Comparison of ENCODE assay signal across 11 mouse cellular contexts in the genomic region with DNA sequence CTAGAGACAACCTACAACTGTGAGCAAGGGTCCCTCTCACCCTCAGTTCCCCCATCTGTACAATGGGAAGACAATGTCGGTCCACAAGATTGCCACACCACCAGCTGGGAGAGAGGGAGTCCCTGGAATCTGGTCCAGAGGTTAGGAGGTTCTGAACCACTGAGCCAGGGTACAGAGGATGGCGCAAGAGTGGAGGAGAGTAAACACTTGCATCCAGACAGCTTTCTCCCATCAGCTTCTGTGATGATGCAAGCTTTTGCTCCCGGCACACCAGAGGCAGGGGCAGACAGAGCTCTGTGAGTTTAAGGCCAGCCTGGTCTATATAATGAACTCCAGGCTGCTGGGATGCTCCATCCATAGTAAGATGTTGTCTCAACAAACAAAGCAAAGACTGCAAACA. TPM values are rescaled to one million over a fixed set of nuclear protein-coding genes. Genes with fewer than 3 reads are reported as not detected.
DNase-seq lines count a peak whose midpoint lies in the region; ATAC-seq and TF ChIP-seq lines count a peak whose summit lies in the region.
"Had no signal": no experiment of that assay in that cellular context is flagged by ENCODE, and none has a peak within 500 bp of the region (broad histone marks: within the 10 kb centered on the region; RNA-seq: fewer than 3 reads in every experiment).

No protein-coding gene starts in this region.

- no peak for DNase-seq in hindbrain, postnatal 0 days (ENCODE audit: low spot score)
- no peak for DNase-seq in embryonic facial prominence, embryonic 14.5 days (ENCODE audit: low spot score)
- peak; percentile 27 to 60 for DNase-seq in kidney, postnatal 36 days
- peak; percentile 75 for DNase-seq in lung, postnatal 25 days (ENCODE audit: low spot score)
- DNase-seq in thymus, postnatal 10 days (ENCODE audit: low spot score in 2 of 2) = no peak
- DNase-seq in cerebellum, adult 11 months = no peak
- no peak for DNase-seq in left cerebral cortex, postnatal 14 days (ENCODE audit: low spot score in 2 of 2)

- peaks cover 56% of the 10 kb centered on the region for H3K4me1 ChIP-seq in hindbrain, embryonic 15.5 days (replicated peaks)
- peaks cover 24% of the 10 kb centered on the region for H3K4me1 ChIP-seq in hindbrain, postnatal 0 days (ENCODE audit: insufficient read depth, low read length)
- H3K4me1 ChIP-seq in embryonic facial prominence, embryonic 14.5 days (ENCODE audit: control insufficient read depth, insufficient read depth, low read length) = peaks cover 55% of the 10 kb centered on the region

- H3K9me3 ChIP-seq in hindbrain, embryonic 15.5 days = no peaks in the 10 kb centered on the region
- H3K9me3 ChIP-seq in hindbrain, postnatal 0 days (ENCODE audit: low read length) = no peaks in the 10 kb centered on the region
- no peaks in the 10 kb centered on the region for H3K9me3 ChIP-seq in embryonic facial prominence, embryonic 14.5 days (ENCODE audit: control insufficient read depth, low read length)
- H3K9me3 ChIP-seq: forebrain, embryonic 12.5 days had no signal

- 46% methylated on average over 3 of the region's 3 CpGs for WGBS in hindbrain, embryonic 15.5 days
- 52% methylated on average over 3 of the region's 3 CpGs for WGBS in hindbrain, postnatal 0 days
- 28% methylated on average over 3 of the region's 3 CpGs for WGBS in embryonic facial prominence, embryonic 14.5 days

- TF ChIP-seq CTCF in hindbrain, postnatal 0 days (IDR thresholded peaks at IDR 0.05; ENCODE audit: low read depth) = no peak

- no peak overlapping the region for H3K4me2 ChIP-seq in hindbrain, embryonic 15.5 days
- H3K4me2 ChIP-seq in hindbrain, postnatal 0 days (ENCODE audit: low read depth, low read length) = no peak overlapping the region
- 0 out of 2 replicates have a peak overlapping the region, but pooled peaks have one; percentile 20 for H3K4me2 ChIP-seq in embryonic facial prominence, embryonic 14.5 days (ENCODE audit: low read depth, low read length)
- H3K4me2 ChIP-seq: midbrain, embryonic 11.5 days had no signal

- ATAC-seq in hindbrain, embryonic 15.5 days (ENCODE audit: low FRiP score, low read depth) = no peak
- ATAC-seq in hindbrain, postnatal 0 days = no peak
- no peak for ATAC-seq in embryonic facial prominence, embryonic 14.5 days (ENCODE audit: low read depth)

- H3K27ac ChIP-seq in hindbrain, embryonic 15.5 days (replicated peaks) = 0 out of 2 replicates have a peak overlapping the region, but pooled peaks have one; percentile 10
- H3K27ac ChIP-seq in hindbrain, postnatal 0 days = no peak overlapping the region
- peak overlapping the region; percentile 83 for H3K27ac ChIP-seq in embryonic facial prominence, embryonic 14.5 days (replicated peaks; ENCODE audit: low read depth, low read length)

- no peak overlapping the region for H3K4me3 ChIP-seq in hindbrain, embryonic 15.5 days
- H3K4me3 ChIP-seq in hindbrain, postnatal 0 days (ENCODE audit: low read length) = no peak overlapping the region
- no peak overlapping the region for H3K4me3 ChIP-seq in embryonic facial prominence, embryonic 14.5 days (ENCODE audit: low read depth, low read length)
- H3K4me3 ChIP-seq: forebrain, embryonic 12.5 days had no signal

- H3K36me3 ChIP-seq in hindbrain, embryonic 15.5 days = no peaks in the 10 kb centered on the region
- H3K36me3 ChIP-seq in hindbrain, postnatal 0 days (ENCODE audit: insufficient read depth, low read length) = no peaks in the 10 kb centered on the region
- no peaks in the 10 kb centered on the region for H3K36me3 ChIP-seq in embryonic facial prominence, embryonic 14.5 days (ENCODE audit: control insufficient read depth, insufficient read depth, low read length)
- H3K36me3 ChIP-seq: forebrain, embryonic 12.5 days had no signal

- peaks cover 22% of the 10 kb centered on the region for H3K27me3 ChIP-seq in hindbrain, embryonic 15.5 days
- peaks cover 7% of the 10 kb centered on the region; the same call in 1 of the 2 replicates for H3K27me3 ChIP-seq in hindbrain, postnatal 0 days (ENCODE audit: insufficient read depth, low read length)
- no peaks in the 10 kb centered on the region; the same call in none of the 2 replicates for H3K27me3 ChIP-seq in embryonic facial prominence, embryonic 14.5 days (replicated peaks; ENCODE audit: control insufficient read depth, insufficient read depth, low read length)

- no peak overlapping the region for H3K9ac ChIP-seq in hindbrain, embryonic 15.5 days
- H3K9ac ChIP-seq in hindbrain, postnatal 0 days (replicated peaks; ENCODE audit: low read length) = no peak overlapping the region
- no peak overlapping the region for H3K9ac ChIP-seq in embryonic facial prominence, embryonic 14.5 days (ENCODE audit: low read depth, low read length)
- H3K9ac ChIP-seq: forebrain, embryonic 12.5 days had no signal

- intact Hi-C loops in left cerebral cortex, postnatal 14 days (cut with DNase I) = no loop called here

RNA-seq across cellular contexts. Expression of a gene that starts 2.2 kb away (rescaled TPM):
- 14.7 and 15.5 TPM in 2 replicates for polyA plus RNA-seq in hindbrain, embryonic 15.5 days (2015; fragmentation: Nextera tagmentation; extraction: Ambion mirVana)
- total RNA-seq in hindbrain, postnatal 0 days (2014; rRNA removed) = 20.6 and 22.5 TPM in 2 replicates
- polyA plus RNA-seq in hindbrain, postnatal 0 days (2015; fragmentation: Nextera tagmentation; extraction: Ambion mirVana) = 18.1 TPM in 2 replicates
- polyA plus RNA-seq in embryonic facial prominence, embryonic 14.5 days (2014; fragmentation: Nextera tagmentation; extraction: Ambion mirVana) = 30.8 and 36.1 TPM in 2 replicates
- total RNA-seq in left cerebral cortex, postnatal 14 days (2021) = 10 to 100 TPM in 1 of 2 experiments, 1 to 10 TPM in 1; 6.5 to 11.0 TPM

RNA-seq across cellular contexts. Expression of a gene that starts 15.1 kb away (rescaled TPM):
- 0.68 TPM in 1 of 2 replicates, not detected in the other for polyA plus RNA-seq in hindbrain, embryonic 15.5 days (2015; fragmentation: Nextera tagmentation; extraction: Ambion mirVana)
- total RNA-seq in hindbrain, postnatal 0 days (2014; rRNA removed) = not detected in 2 replicates
- polyA plus RNA-seq in hindbrain, postnatal 0 days (2015; fragmentation: Nextera tagmentation; extraction: Ambion mirVana) = not detected in 2 replicates
- 0.89 and 1.4 TPM in 2 replicates for polyA plus RNA-seq in embryonic facial prominence, embryonic 14.5 days (2014; fragmentation: Nextera tagmentation; extraction: Ambion mirVana)
- not detected for total RNA-seq in left cerebral cortex, postnatal 14 days (2021)
- polyA plus RNA-seq: forebrain, embryonic 12.5 days; midbrain, embryonic 11.5 days had no signal

RNA-seq across cellular contexts. Expression of a gene that starts 36.7 kb away (rescaled TPM):
- polyA plus RNA-seq in hindbrain, embryonic 15.5 days (2015; fragmentation: Nextera tagmentation; extraction: Ambion mirVana) = 44.7 and 51.9 TPM in 2 replicates
- 40.0 and 47.1 TPM in 2 replicates for total RNA-seq in hindbrain, postnatal 0 days (2014; rRNA removed)
- 40.1 and 41.2 TPM in 2 replicates for polyA plus RNA-seq in hindbrain, postnatal 0 days (2015; fragmentation: Nextera tagmentation; extraction: Ambion mirVana)
- 42.5 and 46.9 TPM in 2 replicates for polyA plus RNA-seq in embryonic facial prominence, embryonic 14.5 days (2014; fragmentation: Nextera tagmentation; extraction: Ambion mirVana)
- total RNA-seq in left cerebral cortex, postnatal 14 days (2021) = 10 to 100 TPM; 53.7 to 56.3 TPM

RNA-seq across cellular contexts. Expression of a gene that starts 37.4 kb away (rescaled TPM):
- polyA plus RNA-seq in hindbrain, embryonic 15.5 days (2015; fragmentation: Nextera tagmentation; extraction: Ambion mirVana) = 2.4 and 2.6 TPM in 2 replicates
- 0.94 and 1.4 TPM in 2 replicates for total RNA-seq in hindbrain, postnatal 0 days (2014; rRNA removed)
- polyA plus RNA-seq in hindbrain, postnatal 0 days (2015; fragmentation: Nextera tagmentation; extraction: Ambion mirVana) = 2.3 and 2.6 TPM in 2 replicates
- polyA plus RNA-seq in embryonic facial prominence, embryonic 14.5 days (2014; fragmentation: Nextera tagmentation; extraction: Ambion mirVana) = 6.1 and 6.3 TPM in 2 replicates
- total RNA-seq in left cerebral cortex, postnatal 14 days (2021) = 1 to 10 TPM; 4.0 to 5.1 TPM

RNA-seq across cellular contexts. Expression of a gene that starts 59.2 kb away (rescaled TPM):
- polyA plus RNA-seq in hindbrain, embryonic 15.5 days (2015; fragmentation: Nextera tagmentation; extraction: Ambion mirVana) = not detected in 2 replicates
- 0.72 TPM in 1 of 2 replicates, not detected in the other for total RNA-seq in hindbrain, postnatal 0 days (2014; rRNA removed)
- not detected in 2 replicates for polyA plus RNA-seq in hindbrain, postnatal 0 days (2015; fragmentation: Nextera tagmentation; extraction: Ambion mirVana)
- 0.58 and 0.98 TPM in 2 replicates for polyA plus RNA-seq in embryonic facial prominence, embryonic 14.5 days (2014; fragmentation: Nextera tagmentation; extraction: Ambion mirVana)
- under 1 TPM in 1 of 2 experiments, not detected in 1; 0.23 TPM for total RNA-seq in left cerebral cortex, postnatal 14 days (2021)
- total RNA-seq: ES-E14 had no signal
- polyA plus RNA-seq: forebrain, embryonic 12.5 days had no signal

Comparison
In these comparisons a context has a peak if more than half of its experiments do, and no peak if none do; other contexts are left out.
1. DNase-seq: peak in kidney, postnatal 36 days (2 of 2) and lung, postnatal 25 days (single experiment); none in hindbrain, postnatal 0 days (single experiment), embryonic facial prominence, embryonic 14.5 days (single experiment), thymus, postnatal 10 days (0 of 2), cerebellum, adult 11 months (single experiment) and left cerebral cortex, postnatal 14 days (0 of 2).